Mouse (Mus musculus) E14TG2a.4 (cell line): Measurements from ENCODE around the gene Dab1.

Experiments
- CTCF ChIP-seq: conservative IDR thresholded peaks from 2 replicates; pipeline ENCODE4 v1.5.1; 2014; ENCODE audit warnings: low read length
- POU5F1 ChIP-seq: IDR thresholded peaks from 2 replicates; pipeline ENCODE4 v1.6.1; 2014; ENCODE audit warnings: low read length, borderline replicate concordance

DNA sequence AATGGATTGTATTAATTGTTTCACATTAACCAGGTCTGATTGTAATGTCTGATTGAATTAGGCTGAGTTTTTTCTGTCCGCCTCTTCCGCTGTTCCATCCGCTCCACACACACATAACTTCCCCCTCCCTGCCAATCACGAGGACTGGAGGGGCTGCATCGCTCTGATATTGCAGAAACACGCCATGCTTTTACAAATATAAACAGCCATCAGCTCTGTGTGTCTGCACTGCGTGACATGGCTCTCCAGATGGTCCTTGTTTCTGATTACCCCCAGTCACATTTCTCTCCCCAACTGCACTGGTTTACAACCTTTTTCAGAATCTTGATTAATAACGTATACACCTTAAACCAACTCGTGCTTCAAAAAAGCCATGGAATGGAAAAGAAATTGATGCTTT lies 831.5 kb downstream of the Dab1 start:
- TF ChIP-seq CTCF (no peak), POU5F1 (no peak)
